Mouse (Mus musculus) gastrocnemius, adult 18-20 months (tissue): Measurements from ENCODE around the gene Ncoa3. TPM values are rescaled to one million over a fixed set of nuclear protein-coding genes. Genes with fewer than 3 reads are reported as not detected.
"Not testable (repeated sequence)": the region's sequence is repeated elsewhere in the genome, so short reads cannot be mapped to it uniquely, and the experiment has no call there.

Source experiments
- DNase-seq: peaks from one replicate; pipeline ENCODE4 v3.0.0; 2021; ENCODE audit warnings: low spot score
- long read RNA-seq, 2 experiments: library from polyadenylated mRNA; stranded (forward); transcript quantifications; one replicate each; pipeline ENCODE4 v2.0.0; 2021
- total RNA-seq, 2 experiments: library from RNA; stranded (reverse); gene quantifications; 2 replicates each; pipeline ENCODE4 v1.2.3; 2021

The Ncoa3 gene
- 10 to 100 TPM; 14.6 to 20.4 TPM for total RNA-seq
- long read RNA-seq, experiment 1, full-length matches to known transcripts = 3 of 5 reads
- long read RNA-seq, experiment 1, partial matches to known transcripts = 1 of 5 reads
- long read RNA-seq, experiment 1, other reads (novel, unspliced or antisense) = 1 of 5 reads
- long read RNA-seq, experiment 2 = 0 reads

GRCm38 (mm10) chr2:165992270-165993172 lies at the start of gene Ncoa3:
Ncoa3 (plus strand) TSS chr2:165992636.
- DNase-seq = peak; percentile 89

GRCm38 (mm10) chr2:165943113-165943512 lies 49.3 kb upstream of the Ncoa3 start:
- no peak for DNase-seq

GRCm38 (mm10) chr2:165944576-165945351 lies 47.7 kb upstream of the Ncoa3 start:
- DNase-seq = no peak

GRCm38 (mm10) chr2:165946046-165946564 lies 46.3 kb upstream of the Ncoa3 start:
- DNase-seq = no peak

GRCm38 (mm10) chr2:165948007-165948406 lies 44.4 kb upstream of the Ncoa3 start:
- DNase-seq = no peak

- not testable (repeated sequence) for DNase-seq
Observed at GRCm38 (mm10) chr2:165948785-165949184, 43.7 kb upstream of the Ncoa3 start.

GRCm38 (mm10) chr2:165949719-165950118 lies 42.7 kb upstream of the Ncoa3 start:
- DNase-seq = no peak

- no peak for DNase-seq
Observed at GRCm38 (mm10) chr2:165951432-165952068, 40.9 kb upstream of the Ncoa3 start.

- DNase-seq = peak; percentile 26
Observed at GRCm38 (mm10) chr2:165954872-165955271, 37.6 kb upstream of the Ncoa3 start.

GRCm38 (mm10) chr2:165955386-165955785 lies 37.0 kb upstream of the Ncoa3 start:
- DNase-seq = no peak

- no peak for DNase-seq
Observed at GRCm38 (mm10) chr2:165956096-165956740, 36.2 kb upstream of the Ncoa3 start.

GRCm38 (mm10) chr2:165957257-165957828 lies 35.1 kb upstream of the Ncoa3 start:
- no peak for DNase-seq

- DNase-seq = no peak
Observed at GRCm38 (mm10) chr2:165958556-165958955, 33.9 kb upstream of the Ncoa3 start.

- DNase-seq = no peak
Observed at GRCm38 (mm10) chr2:165960695-165961094, 31.7 kb upstream of the Ncoa3 start.

GRCm38 (mm10) chr2:165962824-165963223 lies 29.6 kb upstream of the Ncoa3 start:
- DNase-seq = no peak

GRCm38 (mm10) chr2:165964121-165964520 lies 28.3 kb upstream of the Ncoa3 start:
- DNase-seq = no peak

GRCm38 (mm10) chr2:165967076-165967475 lies 25.4 kb upstream of the Ncoa3 start:
- no peak for DNase-seq

GRCm38 (mm10) chr2:165967823-165968555 lies 24.4 kb upstream of the Ncoa3 start:
- DNase-seq = no peak

- peak; percentile 58 for DNase-seq
Observed at GRCm38 (mm10) chr2:165968876-165969275, 23.6 kb upstream of the Ncoa3 start.

- DNase-seq = no peak
Observed at GRCm38 (mm10) chr2:165969391-165969790, 23.0 kb upstream of the Ncoa3 start.
